Mouse (Mus musculus): ENCODE data around the gene Rabgap1l.

DNA sequence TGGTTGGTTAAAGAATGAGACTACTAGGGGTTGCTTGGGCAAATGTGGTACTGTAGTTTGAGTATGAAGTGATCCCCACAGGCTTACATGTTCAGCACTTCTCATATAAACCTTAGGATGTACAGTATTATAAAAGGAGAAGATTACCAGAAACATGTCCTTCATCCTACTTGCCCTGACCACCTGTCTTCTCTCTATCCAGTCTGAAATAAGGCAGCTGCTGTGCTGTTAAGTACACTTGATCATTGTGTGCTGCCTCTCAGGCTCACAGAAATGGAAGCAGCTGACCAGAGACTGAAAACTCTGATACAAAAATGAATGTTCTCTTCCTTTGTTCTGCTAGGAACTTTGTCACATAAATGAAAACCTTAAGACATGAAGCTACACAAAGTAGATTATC lies 325.6 kb downstream of the Rabgap1l start:
- TF ChIP-seq CTCF (conservative IDR thresholded peaks at IDR 0.05; ENCODE audit: insufficient read depth, insufficient read length, low read depth, low read length): no peak
- no peak for TF ChIP-seq POLR2A (IDR thresholded peaks at IDR 0.05; ENCODE audit: low read depth, low read length)
